Mouse (Mus musculus): Measurements from ENCODE around the gene Svip.

- TF ChIP-seq CTCF (IDR thresholded peaks at IDR 0.05; ENCODE audit: borderline replicate concordance, extremely low read depth, insufficient read depth, insufficient read length), result no peak
- TF ChIP-seq POLR2A (IDR thresholded peaks at IDR 0.05; ENCODE audit: borderline replicate concordance, extremely low read depth, insufficient read depth, insufficient read length, poor library complexity, severe bottlenecking), result no peak
Observed at GRCm38 (mm10) chr7:52022039-52022438, 16.2 kb upstream of the Svip start.

Data from brain, embryonic 14.5 days (tissue).